Mouse (Mus musculus) liver, embryonic 14.5 days (tissue): ENCODE results near the gene Sec16b. TPM values are rescaled to one million over a fixed set of nuclear protein-coding genes. Genes with fewer than 3 reads are reported as not detected.

Source experiments
- ATAC-seq: fragments of 200-750 bp; cut with Nextera tagmentation; 2 replicates; pipeline ENCODE4 v1.8.0; 2017; ENCODE audit warnings: moderate number of reproducible peaks, mild to moderate bottlenecking, moderate library complexity; ENCODE audit not compliant: insufficient read depth
- DNase-seq, 3 experiments: peaks; one replicate each; pipeline ENCODE4 v3.0.0-alpha.2; 2012 to 2013; ENCODE audit warnings: low read depth in 3 of 3, low spot score in 3 of 3
- H3K27ac ChIP-seq: fragments of 300-500 bp; sonication (generic); 2 replicates; pipeline ENCODE4 v1.5.1; 2014; ENCODE audit warnings: moderate library complexity, mild to moderate bottlenecking, control low read depth, inconsistent platforms
- H3K27me3 ChIP-seq: fragments of 300-500 bp; sonication (generic); 2 replicates; pipeline ENCODE4 v1.6.1; 2014; ENCODE audit warnings: mild to moderate bottlenecking, low read length, moderate library complexity; ENCODE audit not compliant: control insufficient read depth, insufficient read depth
- H3K36me3 ChIP-seq: fragments of 300-500 bp; sonication (generic); replicated peaks from 2 replicates; pipeline ENCODE4 v1.6.1; 2014; ENCODE audit warnings: low read depth; ENCODE audit not compliant: control insufficient read depth, insufficient read depth
- H3K4me1 ChIP-seq, 2 experiments: fragments of 200-500 bp in 1 of 2; fragments of 300-500 bp in 1 of 2; sonication (generic) in 1 of 2; replicated peaks; 2 replicates each; pipeline ENCODE4 v1.6.1; 2012 to 2014; ENCODE audit warnings: antibody characterized with exemption in 1 of 2, inconsistent platforms in 1 of 2, low read length in 1 of 2; ENCODE audit not compliant: control insufficient read depth in 2 of 2, insufficient read depth in 2 of 2
- H3K4me2 ChIP-seq: fragments of 300-500 bp; sonication (generic); 2 replicates; pipeline ENCODE4 v1.6.1; 2014; ENCODE audit warnings: low read depth, mild to moderate bottlenecking, control low read depth, moderate library complexity
- H3K4me3 ChIP-seq, 2 experiments: fragments of 200-500 bp in 1 of 2; fragments of 300-500 bp in 1 of 2; sonication (generic) in 1 of 2; 2 replicates each; pipeline ENCODE4 v1.5.1; 2012 to 2014; ENCODE audit warnings: low read depth in 2 of 2, low read length in 2 of 2, mild to moderate bottlenecking in 2 of 2, control low read depth in 1 of 2, inconsistent platforms in 1 of 2, moderate library complexity in 1 of 2; ENCODE audit not compliant: insufficient read depth in 1 of 2
- H3K9ac ChIP-seq: fragments of 300-500 bp; sonication (generic); replicated peaks from 2 replicates; pipeline ENCODE4 v1.6.1; 2014; ENCODE audit warnings: mild to moderate bottlenecking, control low read depth, moderate library complexity
- H3K9me3 ChIP-seq: fragments of 300-500 bp; sonication (generic); 2 replicates; pipeline ENCODE4 v1.6.1; 2016; ENCODE audit warnings: low read length, mixed read lengths; ENCODE audit not compliant: control insufficient read depth
- CTCF ChIP-seq: IDR thresholded peaks from 2 replicates; pipeline ENCODE4 v1.5.1; 2016; ENCODE audit warnings: antibody characterized with exemption, low read depth, control low read depth
- EP300 ChIP-seq: IDR thresholded peaks from 2 replicates; pipeline ENCODE4 v1.6.1; 2016; ENCODE audit warnings: antibody characterized with exemption, low read depth
- WGBS: fragments of 180-500 bp; shearing (Covaris S2); extraction: QIAGEN DNeasy Blood & Tissue Kit; methylation state at CpG from one replicate; pipeline ENCODE4 v1.1.7; 2014; ENCODE audit not compliant: insufficient replicate concordance; 5-methylcytosine and 5-hydroxymethylcytosine counted together
- polyA plus RNA-seq, 2 experiments: library from polyadenylated mRNA; depleted of rRNA in 1 of 2; stranded (reverse) in 1 of 2; unstranded in 1 of 2; fragments of >200 nt; fragmentation: Nextera tagmentation in 1 of 2; extraction: Ambion mirVana in 1 of 2; gene quantifications; 2 replicates each; pipeline versions ENCODE4 v1.2.1 to v1.2.3; 2012 to 2014

Sec16b gene
- polyA plus RNA-seq (2012; rRNA removed), result 3.0 and 3.4 TPM in 2 replicates
- polyA plus RNA-seq (2014; fragmentation: Nextera tagmentation; extraction: Ambion mirVana), result 5.1 and 5.4 TPM in 2 replicates

- no peaks in the 10 kb centered on the region for H3K9me3 ChIP-seq
- DNase-seq (no peak), ATAC-seq (no peak)
- TF ChIP-seq EP300 (no peak), CTCF (no peak)
- H3K27me3 ChIP-seq, result no peaks in the 10 kb centered on the region
- H3K27ac ChIP-seq, result no peak within 1 kb of the TSS
- H3K9ac ChIP-seq, result no peak within 1 kb of the TSS
- WGBS, result 65% methylated on average over 5 of the region's 5 CpGs
- no peaks in the 10 kb centered on the region for H3K36me3 ChIP-seq
- no peak within 1 kb of the TSS for H3K4me2 ChIP-seq
- no peak within 1 kb of the TSS for H3K4me3 ChIP-seq
- no peaks in the 10 kb centered on the region for H3K4me1 ChIP-seq
These were observed at the start of gene Sec16b for GRCm38 (mm10) chr1:157506522-157506921. TSS of gene Sec16b (plus strand) at chr1:157506728.

- Histone ChIP-seq H3K27me3 (no peaks in the 10 kb centered on the region), H3K4me3 (no peak overlapping the region), H3K9ac (no peak overlapping the region; the same call in 1 of the 2 replicates), H3K27ac (no peak overlapping the region), H3K4me1 (peaks cover 3 to 6% of the 10 kb centered on the region in 2 experiments; a peak in 2 of 4 replicates), H3K9me3 (no peaks in the 10 kb centered on the region), H3K4me2 (peak overlapping the region; percentile 67), H3K36me3 (no peaks in the 10 kb centered on the region)
- TF ChIP-seq CTCF, result no peak
- no peak for TF ChIP-seq EP300
- no peak for DNase-seq
- no peak for ATAC-seq
- WGBS, result 77% methylated on average over 3 of the region's 3 CpGs
These were observed 48.7 kb upstream of the Sec16b start for GRCm38 (mm10) chr1:157457789-157458188.

GRCm38 (mm10) chr1:157458421-157459208, 47.9 kb upstream of the Sec16b start, which contains the start of gene Cryzl2:
TSS of gene Cryzl2 (plus strand) at chr1:157458577.
- H3K4me3 ChIP-seq, result peak within 1 kb of the TSS; percentile 38 to 46
- ATAC-seq (peak; percentile 88), DNase-seq (peak; percentile 47 to 58 (median 58))
- H3K36me3 ChIP-seq, result no peaks in the 10 kb centered on the region
- no peak within 1 kb of the TSS for H3K27ac ChIP-seq
- TF ChIP-seq EP300 (no peak), CTCF (peak; percentile 87)
- H3K9me3 ChIP-seq, result no peaks in the 10 kb centered on the region
- H3K27me3 ChIP-seq, result no peaks in the 10 kb centered on the region
- H3K9ac ChIP-seq, result no peak within 1 kb of the TSS; the same call in 1 of the 2 replicates
- 11% methylated on average over 27 of the region's 29 CpGs for WGBS
- H3K4me2 ChIP-seq, result peak within 1 kb of the TSS; percentile 67
- peaks cover 3 to 6% of the 10 kb centered on the region in 2 experiments; a peak in 2 of 4 replicates for H3K4me1 ChIP-seq

- no peak for ATAC-seq
- no peaks in the 10 kb centered on the region for H3K27me3 ChIP-seq
- 71% methylated on average over 5 of the region's 5 CpGs for WGBS
These were observed 46.6 kb upstream of the Sec16b start for GRCm38 (mm10) chr1:157459904-157460303.

GRCm38 (mm10) chr1:157461276-157461675, 45.3 kb upstream of the Sec16b start:
- peaks cover 3 to 6% of the 10 kb centered on the region in 2 experiments; a peak in 2 of 4 replicates for H3K4me1 ChIP-seq
- no peak for DNase-seq
- H3K9ac ChIP-seq, result no peak overlapping the region
- H3K36me3 ChIP-seq, result no peaks in the 10 kb centered on the region
- no peaks in the 10 kb centered on the region for H3K9me3 ChIP-seq
- no peak for TF ChIP-seq EP300
- no peak for TF ChIP-seq CTCF
- WGBS, result 75% methylated on average over 5 of the region's 5 CpGs
- H3K4me3 ChIP-seq, result no peak overlapping the region
- H3K27me3 ChIP-seq, result no peaks in the 10 kb centered on the region
- no peak for ATAC-seq
- H3K4me2 ChIP-seq, result no peak overlapping the region
- no peak overlapping the region for H3K27ac ChIP-seq

More at GRCm38 (mm10) chr1:157459904-157460303, 46.6 kb upstream of the Sec16b start:
- H3K9me3 ChIP-seq, result no peaks in the 10 kb centered on the region
- TF ChIP-seq CTCF (no peak), EP300 (no peak)
- no peak overlapping the region for H3K9ac ChIP-seq
- H3K4me1 ChIP-seq, result peaks cover 3 to 6% of the 10 kb centered on the region in 2 experiments; a peak in 2 of 4 replicates
- no peak overlapping the region for H3K4me3 ChIP-seq
- no peaks in the 10 kb centered on the region for H3K36me3 ChIP-seq
- no peak overlapping the region for H3K27ac ChIP-seq
- no peak overlapping the region for H3K4me2 ChIP-seq
- no peak for DNase-seq
